Mouse (Mus musculus) left cerebral cortex, adult 2 months (tissue): ENCODE data around the gene Eif4g1. TPM values are rescaled to one million over a fixed set of nuclear protein-coding genes. Genes with fewer than 3 reads are reported as not detected.
A peak's percentile ranks its signal among the peaks of the same experiment; 100 is the strongest.

Experiments used
- DNase-seq, 2 experiments: peaks; one replicate each; pipeline ENCODE4 v3.0.0; 2021 to 2022; ENCODE audit warnings: low spot score in 2 of 2, mixed read lengths in 1 of 2; ENCODE audit errors: extremely low spot score in 1 of 2
- H3K27ac ChIP-seq: fragments of 200-600 bp; 2 replicates; pipeline ENCODE4 v1.8.1; 2022
- H3K4me3 ChIP-seq: fragments of 200-600 bp; 2 replicates; pipeline ENCODE4 v1.8.1; 2022
- CTCF ChIP-seq: fragments of 200-600 bp; IDR thresholded peaks from 2 replicates; pipeline ENCODE4 v1.8.1; 2022; ENCODE audit warnings: antibody characterized with exemption, mild to moderate bottlenecking, moderate library complexity
- intact Hi-C: fragments of 180-260 bp; cut with DNase I; formaldehyde crosslinking; loops from one replicate; pipeline ENCODE4 v1.15.1; 2025
- total RNA-seq, 2 experiments: library from RNA; stranded (reverse); gene quantifications; 2 replicates each; pipeline ENCODE4 v1.2.3; 2021

Gene Eif4g1
- total RNA-seq, 2 experiments from 2014 or later, result 278 to 283 TPM

GRCm38 (mm10) chr16:20732251-20732924, 64.3 kb downstream of the Eif4g1 start:
- no peak for TF ChIP-seq CTCF
- DNase-seq, result peak in 1 of 2 experiments; percentile 32
- intact Hi-C loops, result loop anchor here (2.0 kb wide), 1 partner anchor 92 kb away; no protein-coding TSS in a partner anchor
- Histone ChIP-seq H3K27ac (peak overlapping the region; percentile 97), H3K4me3 (peak overlapping the region; percentile 84)

- TF ChIP-seq CTCF, result no peak
- peak; percentile 57 to 72 for DNase-seq
- intact Hi-C loops, result loop anchor here (1.0 to 2.0 kb wide), 3 partner anchors 13 to 92 kb away; partner anchors contain the start of genes Clcn2 and Polr2h
- Histone ChIP-seq H3K27ac (peak within 1 kb of the TSS; percentile 97), H3K4me3 (peak within 1 kb of the TSS; percentile 84)
These were observed 65.0 kb downstream of the Eif4g1 start, which contains the start of gene Chrd for GRCm38 (mm10) chr16:20732925-20733730. Gene Chrd (plus strand): TSS chr16:20733127.

- no peak for DNase-seq
- intact Hi-C loops, result loop anchor here (1.0 to 2.0 kb wide), 3 partner anchors 12 to 91 kb away; partner anchors contain the start of genes Clcn2 and Polr2h
- peak within 1 kb of the TSS; percentile 97 for H3K27ac ChIP-seq
- H3K4me3 ChIP-seq, result peak within 1 kb of the TSS; percentile 84
- TF ChIP-seq CTCF, result no peak; the same call in 1 of the 2 replicates
These were observed 65.9 kb downstream of the Eif4g1 start, which contains the start of gene Thpo for GRCm38 (mm10) chr16:20733731-20734730. Gene Thpo (minus strand): TSS chr16:20734511.

GRCm38 (mm10) chr16:20735651-20736050, 67.5 kb downstream of the Eif4g1 start:
- H3K4me3 ChIP-seq, result no peak overlapping the region
- no peak for TF ChIP-seq CTCF
- intact Hi-C loops, result no loop called here
- no peak overlapping the region for H3K27ac ChIP-seq
- no peak for DNase-seq

GRCm38 (mm10) chr16:20736168-20736567, 68.1 kb downstream of the Eif4g1 start:
- Histone ChIP-seq H3K4me3 (no peak overlapping the region), H3K27ac (no peak overlapping the region)
- intact Hi-C loops, result no loop called here
- no peak for TF ChIP-seq CTCF
- no peak for DNase-seq

- intact Hi-C loops, result no loop called here
These were observed 68.7 kb downstream of the Eif4g1 start for GRCm38 (mm10) chr16:20736823-20737222.

GRCm38 (mm10) chr16:20739845-20740244, 71.7 kb downstream of the Eif4g1 start:
- Histone ChIP-seq H3K4me3 (no peak overlapping the region), H3K27ac (no peak overlapping the region)
- intact Hi-C loops, result no loop called here
- DNase-seq, result no peak
- no peak for TF ChIP-seq CTCF

More at GRCm38 (mm10) chr16:20736823-20737222, 68.7 kb downstream of the Eif4g1 start:
- no peak overlapping the region for H3K27ac ChIP-seq
- no peak for DNase-seq
- TF ChIP-seq CTCF, result no peak
- no peak overlapping the region for H3K4me3 ChIP-seq

Other genes starting within 250 kb of the Eif4g1 start
- gene Abcc5, start 241.9 kb upstream of the Eif4g1 start, total RNA-seq, result 100 to 1,000 TPM; 251 to 270 TPM
- gene Eif2b5, start 169.5 kb upstream of the Eif4g1 start, total RNA-seq, result 10 to 100 TPM; 59.2 to 59.6 TPM
- 10 to 100 TPM; 64.7 to 70.1 TPM for gene Dvl3, start 151.3 kb upstream of the Eif4g1 start, total RNA-seq
- 100 to 1,000 TPM; 804 to 827 TPM for gene Ap2m1, start 132.8 kb upstream of the Eif4g1 start, total RNA-seq
- 100 to 1,000 TPM; 102 to 109 TPM for gene Abcf3, start 119.7 kb upstream of the Eif4g1 start, total RNA-seq
- 10 to 100 TPM; 63.4 to 68.3 TPM for gene Vwa5b2, start 78.8 kb upstream of the Eif4g1 start, total RNA-seq
- 1 to 10 TPM; 1.8 to 2.4 TPM for gene Eef1akmt4, start 56.7 kb upstream of the Eif4g1 start, total RNA-seq
- under 1 TPM in 1 of 2 experiments, not detected in 1; 0.33 TPM for gene Gm49333, start 56.7 kb upstream of the Eif4g1 start, total RNA-seq
- gene Alg3, start 56.6 kb upstream of the Eif4g1 start, total RNA-seq, result 10 to 100 TPM; 11.8 to 12.2 TPM
- 100 to 1,000 TPM; 178 to 192 TPM for gene Camk2n2, start 47.0 kb upstream of the Eif4g1 start, total RNA-seq
- 10 to 100 TPM; 24.7 to 28.9 TPM for gene Ece2, start 38.5 kb upstream of the Eif4g1 start, total RNA-seq
- gene Psmd2, start 16.7 kb upstream of the Eif4g1 start, total RNA-seq, result 100 to 1,000 TPM; 218 to 233 TPM
- gene Fam131a, start 24.9 kb downstream of the Eif4g1 start, total RNA-seq, result 100 to 1,000 TPM; 320 to 343 TPM
- gene Polr2h, start 49.4 kb downstream of the Eif4g1 start, total RNA-seq, result 10 to 100 TPM; 22.5 to 28.6 TPM
- gene Clcn2, start 49.4 kb downstream of the Eif4g1 start, total RNA-seq, result 10 to 100 TPM; 74.8 to 79.3 TPM
- 10 to 100 TPM; 50.5 to 56.3 TPM for gene Chrd, start 64.8 kb downstream of the Eif4g1 start, total RNA-seq
- 1 to 10 TPM; 7.5 to 8.7 TPM for gene Thpo, start 66.2 kb downstream of the Eif4g1 start, total RNA-seq